Mouse (Mus musculus) liver, postnatal 0 days (tissue): ENCODE results near the gene Slk.

Experiments
- CTCF ChIP-seq: sonication (generic); IDR thresholded peaks from 2 replicates; pipeline ENCODE4 v1.5.1; 2016; ENCODE audit warnings: antibody characterized with exemption, low read depth
- EP300 ChIP-seq: IDR thresholded peaks from 2 replicates; pipeline ENCODE4 v1.6.1; 2016; ENCODE audit warnings: antibody characterized with exemption, low read depth, mild to moderate bottlenecking

DNA sequence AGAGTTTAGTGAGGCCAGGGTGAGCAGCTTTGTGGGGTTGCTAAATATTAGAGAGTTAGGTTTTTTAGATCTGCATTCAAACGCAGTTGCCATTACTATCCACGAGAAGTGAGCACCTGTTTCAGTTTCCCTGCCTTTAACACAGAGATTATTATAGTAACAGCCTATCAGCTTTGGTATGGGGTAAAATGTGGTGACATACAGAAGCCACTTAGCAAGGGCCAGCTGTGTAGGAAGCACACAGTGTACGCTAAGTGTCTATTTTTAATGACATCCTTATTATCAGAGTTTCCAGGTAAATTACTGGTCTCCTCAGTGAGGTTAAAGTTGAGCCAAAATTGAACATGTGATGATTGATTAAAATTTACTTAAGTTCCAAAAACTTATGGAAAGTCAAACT lies 5.8 kb upstream of the Slk start:
- TF ChIP-seq CTCF (no peak), EP300 (no peak)
